Mouse (Mus musculus): ENCODE measurements around the gene Tmem106c.

Gene Tmem106c

GRCm38 (mm10) chr15:97952137-97952888 lies 11.7 kb upstream of the Tmem106c start:
- DNase-seq (ENCODE audit: low read depth, low spot score) = peak; percentile 87

- no peak for DNase-seq (ENCODE audit: low read depth, low spot score)
Measured at GRCm38 (mm10) chr15:97952889-97953189, 11.2 kb upstream of the Tmem106c start.

- peak; percentile 42 for DNase-seq (ENCODE audit: low read depth, low spot score)
Measured at GRCm38 (mm10) chr15:97954671-97955070, 9.3 kb upstream of the Tmem106c start.

- no peak for DNase-seq (ENCODE audit: low read depth, low spot score)
Measured at GRCm38 (mm10) chr15:97955286-97955685, 8.7 kb upstream of the Tmem106c start.

GRCm38 (mm10) chr15:97955742-97956141 lies 8.3 kb upstream of the Tmem106c start:
- no peak for DNase-seq (ENCODE audit: low read depth, low spot score)

- no peak for DNase-seq (ENCODE audit: low read depth, low spot score)
Measured at GRCm38 (mm10) chr15:97956416-97956815, 7.6 kb upstream of the Tmem106c start.

GRCm38 (mm10) chr15:97963329-97963988 lies 541 bp upstream of the Tmem106c start:
- peak; percentile 38 for DNase-seq (ENCODE audit: low read depth, low spot score)

GRCm38 (mm10) chr15:97964836-97965187 lies 812 bp downstream of the Tmem106c start:
- DNase-seq (ENCODE audit: low read depth, low spot score) = no peak

- no peak for DNase-seq (ENCODE audit: low read depth, low spot score)
Measured at GRCm38 (mm10) chr15:97965311-97966045, 1.5 kb downstream of the Tmem106c start.

- peak; percentile 61 for DNase-seq (ENCODE audit: low read depth, low spot score)
Measured at GRCm38 (mm10) chr15:97970299-97970698, 6.3 kb downstream of the Tmem106c start.

GRCm38 (mm10) chr15:97972580-97972979 lies 8.6 kb downstream of the Tmem106c start:
- DNase-seq (ENCODE audit: low read depth, low spot score) = peak; percentile 62

- peak; percentile 58 for DNase-seq (ENCODE audit: low read depth, low spot score)
Measured at GRCm38 (mm10) chr15:97973248-97974005, 9.4 kb downstream of the Tmem106c start.

- DNase-seq (ENCODE audit: low read depth, low spot score) = no peak
Measured at GRCm38 (mm10) chr15:97981560-97981959, 17.6 kb downstream of the Tmem106c start.

- DNase-seq (ENCODE audit: low read depth, low spot score) = no peak
Measured at GRCm38 (mm10) chr15:97989544-97989943, 25.5 kb downstream of the Tmem106c start.

GRCm38 (mm10) chr15:97990124-97990523 lies 26.1 kb downstream of the Tmem106c start:
- peak; percentile 73 for DNase-seq (ENCODE audit: low read depth, low spot score)

- DNase-seq (ENCODE audit: low read depth, low spot score) = no peak
Measured at GRCm38 (mm10) chr15:97990721-97991120, 26.7 kb downstream of the Tmem106c start.

- DNase-seq (ENCODE audit: low read depth, low spot score) = no peak
Measured at GRCm38 (mm10) chr15:97991285-97991895, 27.4 kb downstream of the Tmem106c start.

- peak; percentile 48 for DNase-seq (ENCODE audit: low read depth, low spot score)
Measured at GRCm38 (mm10) chr15:97992027-97992711, 28.2 kb downstream of the Tmem106c start.

- DNase-seq (ENCODE audit: low read depth, low spot score) = peak; percentile 94
Measured at GRCm38 (mm10) chr15:97992712-97993286, 28.8 kb downstream of the Tmem106c start.

- no peak for DNase-seq (ENCODE audit: low read depth, low spot score)
Measured at GRCm38 (mm10) chr15:97996716-97997256, 32.8 kb downstream of the Tmem106c start.

All from ZHBTc4 (cell line).